Mouse (Mus musculus): ENCODE results near the gene H2al1d.
"Not testable (repeated sequence)": the region's sequence is repeated elsewhere in the genome, so short reads cannot be mapped to it uniquely, and the experiment has no call there.

H2al1d gene

GRCm38 (mm10) chrX:11308524-11308923, at the start of gene H2al1d:
TSS of gene H2al1d (plus strand) at chrX:11308824.
- DNase-seq (ENCODE audit: low read depth) = not testable (repeated sequence)

GRCm38 (mm10) chrX:11264918-11265317, 43.7 kb upstream of the H2al1d start:
- no peak for DNase-seq (ENCODE audit: low read depth)

- DNase-seq (ENCODE audit: low read depth) = no peak
Measured at GRCm38 (mm10) chrX:11267791-11268190, 40.8 kb upstream of the H2al1d start.

- DNase-seq (ENCODE audit: low read depth) = no peak
Measured at GRCm38 (mm10) chrX:11269074-11269473, 39.5 kb upstream of the H2al1d start.

- no peak for DNase-seq (ENCODE audit: low read depth)
Measured at GRCm38 (mm10) chrX:11273190-11273589, 35.4 kb upstream of the H2al1d start.

- DNase-seq (ENCODE audit: low read depth) = no peak
Measured at GRCm38 (mm10) chrX:11277083-11277482, 31.5 kb upstream of the H2al1d start.

GRCm38 (mm10) chrX:11280741-11281140, 27.9 kb upstream of the H2al1d start:
- DNase-seq (ENCODE audit: low read depth) = no peak

GRCm38 (mm10) chrX:11288306-11288882, 20.2 kb upstream of the H2al1d start:
- DNase-seq (ENCODE audit: low read depth) = no peak

GRCm38 (mm10) chrX:11289244-11289643, 19.4 kb upstream of the H2al1d start:
- DNase-seq (ENCODE audit: low read depth) = no peak

GRCm38 (mm10) chrX:11298957-11299356, 9.7 kb upstream of the H2al1d start, which contains the start of gene H2al1a:
TSS of gene H2al1a (plus strand) at chrX:11299257.
- not testable (repeated sequence) for DNase-seq (ENCODE audit: low read depth)

- DNase-seq (ENCODE audit: low read depth) = not testable (repeated sequence)
Measured at GRCm38 (mm10) chrX:11302132-11302531, 6.5 kb upstream of the H2al1d start, which contains the start of gene H2al1b. TSS of gene H2al1b (plus strand) at chrX:11302432.

- not testable (repeated sequence) for DNase-seq (ENCODE audit: low read depth)
Measured at GRCm38 (mm10) chrX:11305355-11305754, 3.3 kb upstream of the H2al1d start, which contains the start of gene H2al1c. TSS of gene H2al1c (plus strand) at chrX:11305655.

GRCm38 (mm10) chrX:11311634-11312033, 3.0 kb downstream of the H2al1d start, which contains the start of gene H2al1e:
TSS of gene H2al1e (plus strand) at chrX:11311934.
- not testable (repeated sequence) for DNase-seq (ENCODE audit: low read depth)

- DNase-seq (ENCODE audit: low read depth) = not testable (repeated sequence)
Measured at GRCm38 (mm10) chrX:11314858-11315257, 6.2 kb downstream of the H2al1d start, which contains the start of gene H2al1f. TSS of gene H2al1f (plus strand) at chrX:11315158.

- not testable (repeated sequence) for DNase-seq (ENCODE audit: low read depth)
Measured at GRCm38 (mm10) chrX:11317956-11318355, 9.3 kb downstream of the H2al1d start, which contains the start of gene H2al1g. TSS of gene H2al1g (plus strand) at chrX:11318256.

GRCm38 (mm10) chrX:11321192-11321591, 12.6 kb downstream of the H2al1d start, which contains the start of gene H2al1h:
TSS of gene H2al1h (plus strand) at chrX:11321492.
- DNase-seq (ENCODE audit: low read depth) = not testable (repeated sequence)

- not testable (repeated sequence) for DNase-seq (ENCODE audit: low read depth)
Measured at GRCm38 (mm10) chrX:11324359-11324758, 15.7 kb downstream of the H2al1d start, which contains the start of gene H2al1i. TSS of gene H2al1i (plus strand) at chrX:11324659.

- not testable (repeated sequence) for DNase-seq (ENCODE audit: low read depth)
Measured at GRCm38 (mm10) chrX:11327522-11327921, 18.9 kb downstream of the H2al1d start, which contains the start of gene H2al1j. TSS of gene H2al1j (plus strand) at chrX:11327822.

- DNase-seq (ENCODE audit: low read depth) = no peak
Measured at GRCm38 (mm10) chrX:11345762-11346161, 37.1 kb downstream of the H2al1d start.

GRCm38 (mm10) chrX:11346756-11347155, 38.1 kb downstream of the H2al1d start:
- no peak for DNase-seq (ENCODE audit: low read depth)

All from fibroblast of lung, adult 2 months (primary cell).